Mouse (Mus musculus): ENCODE data around the gene Cdh16.

DNA sequence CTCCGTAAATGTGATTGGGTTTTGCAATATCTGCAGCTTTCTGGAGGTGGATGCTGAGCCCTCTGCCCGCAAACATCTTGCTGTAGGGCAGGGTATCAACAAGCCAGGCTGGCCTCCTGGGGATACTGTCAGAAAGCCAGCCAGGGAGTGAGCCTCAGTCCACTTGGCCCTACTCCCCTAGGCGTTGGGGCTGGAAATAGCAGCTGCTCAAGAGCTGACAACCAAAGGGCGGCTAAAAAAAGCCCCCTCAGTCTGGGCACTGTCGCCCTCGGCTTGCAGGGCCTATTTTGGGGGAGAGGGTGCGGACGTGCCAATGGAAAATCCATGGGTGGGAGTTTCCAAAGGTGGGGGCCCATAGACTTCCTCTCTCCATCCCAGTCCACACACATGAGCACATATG is 15.0 kb downstream of the Cdh16 start:
- TF ChIP-seq GATA1 (IDR thresholded peaks at IDR 0.05; ENCODE audit: low read length) (no peak), TAL1 (IDR thresholded peaks at IDR 0.05; ENCODE audit: low read length) (no peak)

All from erythroblast, embryonic 14.5 days (primary cell).